Mouse (Mus musculus): ENCODE results near the gene Zfp27.

GRCm38 (mm10) chr7:29898351-29898750 is 8.0 kb downstream of the Zfp27 start:
- TF ChIP-seq CTCF (IDR thresholded peaks at IDR 0.05; ENCODE audit: extremely low read depth, insufficient read length, insufficient replicate concordance, low read depth, low read length) (no peak), POLR2A (IDR thresholded peaks at IDR 0.05; ENCODE audit: low read depth, low read length) (no peak)

Measured in small intestine, adult 2 months (tissue).